8 mouse cellular contexts compared by ENCODE assay signal in the genomic region with DNA sequence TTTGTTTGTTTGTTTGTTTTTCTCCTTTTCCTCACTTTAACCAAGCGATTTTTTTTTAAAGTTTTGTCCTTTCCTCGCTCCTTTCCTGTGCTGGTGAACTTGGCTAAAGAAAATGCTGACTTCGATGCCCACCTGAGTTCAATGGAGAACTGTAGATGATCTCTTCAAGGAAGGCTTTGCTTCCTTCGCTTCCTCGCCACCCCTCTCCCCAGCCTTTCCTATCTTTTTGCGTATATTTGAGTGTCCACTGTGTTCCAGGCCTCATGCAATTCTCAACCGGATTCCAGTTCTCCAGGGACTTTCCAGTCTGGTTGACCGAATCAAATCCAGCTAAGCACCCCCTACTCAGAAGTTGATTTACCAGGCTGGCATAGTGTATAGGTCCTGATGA. TPM values are rescaled to one million over a fixed set of nuclear protein-coding genes. Genes with fewer than 3 reads are reported as not detected.
DNase-seq lines count a peak whose midpoint lies in the region; ATAC-seq and TF ChIP-seq lines count a peak whose summit lies in the region.

No protein-coding gene starts in this region.

- H3K9me3 ChIP-seq in lung, embryonic 14.5 days (ENCODE audit: low read depth, low read length): no peaks in the 10 kb centered on the region
- H3K9me3 ChIP-seq in forebrain, embryonic 10.5 days: no peaks in the 10 kb centered on the region
- H3K9me3 ChIP-seq in intestine, embryonic 14.5 days (ENCODE audit: control insufficient read depth, low read length): no peaks in the 10 kb centered on the region
- no peaks in the 10 kb centered on the region for H3K9me3 ChIP-seq in midbrain, postnatal 0 days (ENCODE audit: low read length)

- H3K27me3 ChIP-seq in lung, embryonic 14.5 days (ENCODE audit: insufficient read depth, low read length): no peaks in the 10 kb centered on the region
- H3K27me3 ChIP-seq in forebrain, embryonic 10.5 days (ENCODE audit: poor library complexity, severe bottlenecking): no peaks in the 10 kb centered on the region
- H3K27me3 ChIP-seq in intestine, embryonic 14.5 days (replicated peaks; ENCODE audit: control insufficient read depth, insufficient read depth, low read length): no peaks in the 10 kb centered on the region
- H3K27me3 ChIP-seq in midbrain, postnatal 0 days (ENCODE audit: insufficient read depth, low read length): no peaks in the 10 kb centered on the region

- no peak for DNase-seq in lung, embryonic 14.5 days
- DNase-seq in lung, postnatal 36 days: no peak
- DNase-seq in forebrain, embryonic 10.5 days (ENCODE audit: extremely low spot score, low spot score): no peak
- no peak for DNase-seq in intestine, embryonic 14.5 days (ENCODE audit: low spot score)
- no peak for DNase-seq in midbrain, postnatal 0 days (ENCODE audit: low spot score)
- no peak for DNase-seq in natural killer cell, adult 2 months (ENCODE audit: low spot score in 2 of 2)
- no peak for DNase-seq in adipocyte (ENCODE audit: low spot score)
- DNase-seq in adrenal gland, adult 2 months: no peak

- no peak overlapping the region for H3K9ac ChIP-seq in lung, embryonic 14.5 days
- H3K9ac ChIP-seq in intestine, embryonic 14.5 days (ENCODE audit: low read length): no peak overlapping the region
- no peak overlapping the region for H3K9ac ChIP-seq in midbrain, postnatal 0 days (replicated peaks; ENCODE audit: low read length, poor library complexity, severe bottlenecking)

- H3K4me3 ChIP-seq in lung, embryonic 14.5 days (ENCODE audit: low read depth, low read length): peak overlapping the region; percentile 70
- peak overlapping the region; percentile 88 for H3K4me3 ChIP-seq in forebrain, embryonic 10.5 days
- peak overlapping the region; percentile 56 for H3K4me3 ChIP-seq in intestine, embryonic 14.5 days (ENCODE audit: low read depth, low read length)
- H3K4me3 ChIP-seq in midbrain, postnatal 0 days (ENCODE audit: low read depth, low read length): peak overlapping the region; percentile 94; the same call in 1 of the 2 replicates

- H3K36me3 ChIP-seq in lung, embryonic 14.5 days (ENCODE audit: insufficient read depth): no peaks in the 10 kb centered on the region
- peaks cover 15% of the 10 kb centered on the region; the same call in 1 of the 2 replicates for H3K36me3 ChIP-seq in forebrain, embryonic 10.5 days (replicated peaks)
- peaks cover 3% of the 10 kb centered on the region; the same call in 1 of the 2 replicates for H3K36me3 ChIP-seq in intestine, embryonic 14.5 days (ENCODE audit: control insufficient read depth, insufficient read depth, low read length)
- no peaks in the 10 kb centered on the region for H3K36me3 ChIP-seq in midbrain, postnatal 0 days (ENCODE audit: insufficient read depth, low read length)

- 57% methylated on average over 8 of the region's 8 CpGs for WGBS in lung, embryonic 14.5 days
- 51% methylated on average over 8 of the region's 8 CpGs for WGBS in forebrain, embryonic 10.5 days
- 61% methylated on average over 8 of the region's 8 CpGs for WGBS in intestine, embryonic 14.5 days
- 33% methylated on average over 8 of the region's 8 CpGs for WGBS in midbrain, postnatal 0 days

- peaks cover 4% of the 10 kb centered on the region; the same call in 1 of the 2 replicates for H3K4me1 ChIP-seq in lung, embryonic 14.5 days (ENCODE audit: insufficient read depth)
- H3K4me1 ChIP-seq in forebrain, embryonic 10.5 days: peaks cover 28% of the 10 kb centered on the region
- peaks cover 11% of the 10 kb centered on the region for H3K4me1 ChIP-seq in intestine, embryonic 14.5 days (replicated peaks; ENCODE audit: control insufficient read depth, insufficient read depth, low read length)
- H3K4me1 ChIP-seq in midbrain, postnatal 0 days (ENCODE audit: insufficient read depth, low read length): 0 out of 2 replicates have a peak, but pooled peaks cover 4% of the 10 kb centered on the region

- TF ChIP-seq CTCF in lung, embryonic 14.5 days (IDR thresholded peaks at IDR 0.05; ENCODE audit: low read depth): no peak
- no peak for TF ChIP-seq CTCF in midbrain, postnatal 0 days (IDR thresholded peaks at IDR 0.05)

- no peak overlapping the region for H3K27ac ChIP-seq in lung, embryonic 14.5 days (ENCODE audit: low read depth)
- H3K27ac ChIP-seq in forebrain, embryonic 10.5 days: peak overlapping the region; percentile 98
- H3K27ac ChIP-seq in intestine, embryonic 14.5 days (ENCODE audit: low read depth): no peak overlapping the region; the same call in 1 of the 2 replicates
- H3K27ac ChIP-seq in midbrain, postnatal 0 days (ENCODE audit: low read depth, low read length): no peak overlapping the region

- ATAC-seq in lung, embryonic 14.5 days (ENCODE audit: insufficient read depth): 0 out of 2 replicates have a peak, but pooled peaks have one; percentile 10
- peak; percentile 37; the same call in 1 of the 2 replicates for ATAC-seq in intestine, embryonic 14.5 days (replicated peaks; ENCODE audit: low FRiP score, low TSS enrichment, low read depth)
- no peak for ATAC-seq in midbrain, postnatal 0 days (ENCODE audit: low FRiP score)

- H3K4me2 ChIP-seq in lung, embryonic 14.5 days: peak overlapping the region; percentile 63
- H3K4me2 ChIP-seq in intestine, embryonic 14.5 days (ENCODE audit: low read length): peak overlapping the region; percentile 63
- H3K4me2 ChIP-seq in midbrain, postnatal 0 days (ENCODE audit: low read depth, low read length, poor library complexity, severe bottlenecking): peak overlapping the region; percentile 37

RNA-seq across cellular contexts. Expression of a gene that starts 0.3 kb away (rescaled TPM):
- polyA plus RNA-seq in lung, embryonic 14.5 days (2014; fragmentation: Nextera tagmentation; extraction: Ambion mirVana): 48.6 and 58.3 TPM in 2 replicates
- polyA plus RNA-seq in forebrain, embryonic 10.5 days (2016; fragmentation: Nextera tagmentation; extraction: Ambion mirVana): 58.3 and 58.8 TPM in 2 replicates
- polyA plus RNA-seq in intestine, embryonic 14.5 days (2014; fragmentation: Nextera tagmentation; extraction: Ambion mirVana): 45.7 and 57.0 TPM in 2 replicates
- total RNA-seq in midbrain, postnatal 0 days (2014; rRNA removed): 28.3 and 38.3 TPM in 2 replicates
- polyA plus RNA-seq in midbrain, postnatal 0 days (2015; fragmentation: Nextera tagmentation; extraction: Ambion mirVana): 82.5 and 93.1 TPM in 2 replicates
- 10 to 100 TPM; 23.1 to 32.7 TPM for total RNA-seq in adrenal gland, adult 2 months (2021)
- 4.4 and 7.6 TPM in 2 replicates for polyA plus RNA-seq in adrenal gland, adult 2 months (2012; rRNA removed)
